Mouse (Mus musculus) G1E (cell line): ENCODE measurements around the gene Ppp1r9a.

ENCODE experiments used
- CTCF ChIP-seq: IDR thresholded peaks from 2 replicates; pipeline ENCODE4 v1.5.1; 2012; ENCODE audit warnings: low read depth, low read length, inconsistent platforms, mixed read lengths
- GATA1 ChIP-seq: IDR thresholded peaks from 2 replicates; pipeline ENCODE4 v1.6.1; 2012; ENCODE audit warnings: borderline replicate concordance, low read length, inconsistent platforms, mixed read lengths
- POLR2AphosphoS5 ChIP-seq: IDR thresholded peaks from 2 replicates; pipeline ENCODE4 v1.6.1; 2012; ENCODE audit warnings: low read depth, low read length, inconsistent platforms; ENCODE audit not compliant: insufficient replicate concordance

DNA sequence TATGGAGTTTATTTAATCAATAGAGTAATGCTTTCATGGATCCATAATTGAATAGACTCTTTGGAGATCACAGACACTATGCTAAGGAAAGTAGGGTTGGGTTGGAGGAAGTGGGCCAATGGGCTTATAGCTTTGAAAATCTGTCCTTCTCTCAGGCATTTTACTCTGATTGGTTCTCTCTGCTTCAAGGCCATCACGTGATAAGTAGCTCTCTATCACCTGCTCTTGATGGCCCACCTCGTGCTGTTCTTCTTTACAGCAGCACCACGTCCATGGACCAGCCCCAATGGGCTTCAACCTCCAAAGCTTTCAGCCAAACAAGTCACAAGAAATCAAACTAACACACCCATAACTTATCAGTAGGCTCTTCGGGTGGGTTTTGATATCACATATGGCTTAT, 288.0 kb downstream of the Ppp1r9a start:
- no peak for TF ChIP-seq POLR2AphosphoS5
- no peak for TF ChIP-seq CTCF
- no peak for TF ChIP-seq GATA1
